8 mouse cellular contexts compared by ENCODE assay signal in the genomic region with DNA sequence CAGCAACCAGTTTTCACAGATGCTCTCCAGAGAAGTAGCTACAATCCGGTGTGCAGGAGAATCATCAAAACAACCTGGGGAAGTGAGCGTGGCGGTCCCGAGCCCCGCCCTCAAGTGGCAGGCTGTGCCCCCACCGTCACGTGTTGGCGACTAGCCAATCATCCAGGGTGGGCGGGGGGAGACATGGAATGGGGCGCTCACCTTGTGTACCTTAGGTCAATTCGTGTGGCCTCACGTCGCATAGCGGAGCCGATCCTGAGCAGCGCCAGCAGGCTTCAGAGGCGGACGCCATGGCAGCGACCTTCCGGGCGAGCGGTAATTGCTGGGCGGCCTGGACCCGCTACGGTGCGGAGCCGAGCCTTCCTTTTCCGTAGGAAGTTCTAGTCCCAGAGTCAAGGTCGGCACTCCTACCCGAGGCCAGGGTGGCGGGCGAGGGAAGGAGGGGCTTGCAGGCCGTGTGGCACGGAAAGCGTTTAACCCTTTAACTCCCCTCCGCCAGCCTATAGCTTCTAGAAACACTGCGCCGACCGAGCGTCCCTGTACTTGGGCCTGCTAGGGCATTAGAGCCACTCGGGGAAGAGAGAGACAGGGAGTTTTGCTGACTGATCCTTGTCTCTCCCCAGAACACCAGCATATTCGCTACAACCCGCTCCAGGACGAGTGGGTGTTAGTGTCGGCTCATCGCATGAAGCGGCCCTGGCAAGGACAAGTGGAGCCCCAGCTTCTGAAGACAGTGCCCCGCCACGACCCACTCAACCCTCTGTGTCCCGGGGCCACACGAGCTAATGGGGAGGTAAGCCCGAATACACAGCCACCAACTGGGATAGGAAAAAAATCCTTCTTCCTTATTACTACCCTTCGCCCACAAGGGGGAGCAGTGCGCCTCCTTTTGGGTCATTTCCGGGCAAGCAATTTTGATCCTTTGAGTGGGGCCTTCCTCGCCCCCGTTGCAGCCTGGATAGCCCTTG. TPM values are rescaled to one million over a fixed set of nuclear protein-coding genes. Genes with fewer than 3 reads are reported as not detected.
A peak's percentile ranks its signal among the peaks of the same experiment; 100 is the strongest.
DNase-seq lines count a peak whose midpoint lies in the region; ATAC-seq lines count a peak whose summit lies in the region.

Gene Sigmar1 (minus strand): TSS at position 820 of the 968 bp plus-strand sequence.

- H3K4me3 ChIP-seq in hindbrain, embryonic 12.5 days = peak within 1 kb of the TSS; percentile 71

- peak within 1 kb of the TSS; percentile 78 for H3K27ac ChIP-seq in hindbrain, embryonic 12.5 days

- peak within 1 kb of the TSS; percentile 91 for H3K4me2 ChIP-seq in hindbrain, embryonic 12.5 days (replicated peaks)

- no peaks in the 10 kb centered on the region for H3K27me3 ChIP-seq in hindbrain, embryonic 12.5 days

- H3K9me3 ChIP-seq in hindbrain, embryonic 12.5 days (replicated peaks) = no peaks in the 10 kb centered on the region

- peak; percentile 69 for ATAC-seq in hindbrain, embryonic 12.5 days (ENCODE audit: low FRiP score)

- DNase-seq in NIH3T3 (ENCODE audit: low read depth) = peak; percentile 91
- DNase-seq in cerebellum, postnatal 10 days = peak; percentile 93 to 94
- peak; percentile 75 to 76 for DNase-seq in frontal cortex, postnatal 14 days (ENCODE audit: low spot score in 2 of 2)
- DNase-seq in layer of hippocampus, postnatal 14 days (ENCODE audit: low spot score in 2 of 2) = peak; percentile 78 to 84
- peak; percentile 89 for DNase-seq in lung, postnatal 10 days
- peak; percentile 79 for DNase-seq in ovary, postnatal 14 days (ENCODE audit: low spot score)
- peak; percentile 90 to 91 for DNase-seq in thymus, postnatal 10 days (ENCODE audit: low spot score in 2 of 2)

- H3K4me1 ChIP-seq in hindbrain, embryonic 12.5 days = peaks cover 21% of the 10 kb centered on the region

- peak within 1 kb of the TSS; percentile 78 for H3K9ac ChIP-seq in hindbrain, embryonic 12.5 days

- H3K36me3 ChIP-seq in hindbrain, embryonic 12.5 days = 0 out of 2 replicates have a peak, but pooled peaks cover 3% of the 10 kb centered on the region

- under 1% methylated on average over 57 of the region's 57 CpGs for WGBS in hindbrain, embryonic 12.5 days

RNA-seq across cellular contexts. Expression of gene Sigmar1, which starts in this region (rescaled TPM):
- 54.2 and 58.9 TPM in 2 replicates for polyA plus RNA-seq in hindbrain, embryonic 12.5 days (2016; fragmentation: Nextera tagmentation; extraction: Ambion mirVana)
- 10 to 100 TPM; 40.2 to 44.2 TPM for total RNA-seq in layer of hippocampus, postnatal 14 days (2021)

Comparison
In these comparisons a context has a peak if more than half of its experiments do, and no peak if none do; other contexts are left out.
1. Peak in every context shown above with its lines: DNase-seq, ATAC-seq, H3K4me3 ChIP-seq and H3K27ac ChIP-seq.